13 mouse cellular contexts compared by ENCODE assay signal in the genomic region with DNA sequence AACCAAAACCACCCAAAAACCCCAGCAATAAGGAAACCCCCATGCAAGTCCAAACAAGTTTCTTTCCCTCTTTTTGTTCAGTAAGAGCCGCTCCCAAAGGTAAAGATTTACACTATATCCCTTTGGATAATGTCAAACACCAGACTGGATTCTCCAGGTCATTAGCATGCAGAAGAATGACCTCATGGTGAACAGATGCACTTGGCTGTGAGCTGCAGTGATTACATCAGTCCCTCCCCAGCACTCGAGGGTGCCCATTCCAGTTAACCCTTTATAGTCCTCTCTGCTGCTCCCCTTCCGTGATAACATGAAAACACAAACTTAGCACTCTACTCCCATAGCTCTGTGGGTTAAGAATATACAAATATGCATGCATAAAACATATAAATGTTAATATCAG. TPM values are rescaled to one million over a fixed set of nuclear protein-coding genes. Genes with fewer than 3 reads are reported as not detected.
DNase-seq lines count a peak whose midpoint lies in the region; ATAC-seq and TF ChIP-seq lines count a peak whose summit lies in the region.
"Had no signal": no experiment of that assay in that cellular context is flagged by ENCODE, and none has a peak within 500 bp of the region (broad histone marks: within the 10 kb centered on the region; RNA-seq: fewer than 3 reads in every experiment).

No protein-coding gene starts in this region.

- no peak overlapping the region for H3K9ac ChIP-seq in liver, postnatal 0 days (replicated peaks)
- no peak overlapping the region for H3K9ac ChIP-seq in liver, embryonic 12.5 days
- H3K9ac ChIP-seq in midbrain, embryonic 13.5 days (replicated peaks) = no peak overlapping the region
- H3K9ac ChIP-seq: embryonic facial prominence, embryonic 15.5 days had no signal

- DNase-seq in embryo, embryonic 10.5 days (ENCODE audit: low spot score) = peak; percentile 7
- no peak for DNase-seq in embryo, embryonic 10 days (ENCODE audit: low spot score)
- DNase-seq in liver, postnatal 0 days = no peak
- DNase-seq in brain, adult 2 months (ENCODE audit: low read depth, low spot score) = peak; percentile 79
- DNase-seq in right cerebral cortex, postnatal 14 days = no peak
- no peak for DNase-seq in cerebellum, adult 11-12 months
- DNase-seq: heart, adult 2 months; heart, postnatal 36 days; kidney, adult 18-20 months; thymus, adult 18-20 months had no signal

- peak; percentile 40; the same call in 1 of the 2 replicates for ATAC-seq in liver, postnatal 0 days
- no peak for ATAC-seq in liver, embryonic 12.5 days
- ATAC-seq in midbrain, embryonic 13.5 days = no peak

- WGBS in liver, postnatal 0 days (ENCODE audit: insufficient replicate concordance) = 53% methylated on average over 3 of the region's 3 CpGs
- 56% methylated on average over 3 of the region's 3 CpGs for WGBS in liver, embryonic 12.5 days (ENCODE audit: insufficient replicate concordance)
- 20% methylated on average over 3 of the region's 3 CpGs for WGBS in midbrain, embryonic 13.5 days

- H3K27ac ChIP-seq in liver, postnatal 0 days (ENCODE audit: low read depth) = no peak overlapping the region
- H3K27ac ChIP-seq in liver, embryonic 12.5 days = no peak overlapping the region
- peak overlapping the region; percentile 64 for H3K27ac ChIP-seq in midbrain, embryonic 13.5 days
- H3K27ac ChIP-seq: embryonic facial prominence, embryonic 15.5 days; heart, adult 2 months had no signal

- no peaks in the 10 kb centered on the region for H3K9me3 ChIP-seq in liver, postnatal 0 days (ENCODE audit: low read length)
- H3K9me3 ChIP-seq in liver, embryonic 12.5 days (replicated peaks) = no peaks in the 10 kb centered on the region
- no peaks in the 10 kb centered on the region for H3K9me3 ChIP-seq in midbrain, embryonic 13.5 days
- H3K9me3 ChIP-seq: embryonic facial prominence, embryonic 15.5 days had no signal

- H3K36me3 ChIP-seq in liver, postnatal 0 days (replicated peaks; ENCODE audit: insufficient read depth, low read length) = 0 out of 2 replicates have a peak, but pooled peaks cover 7% of the 10 kb centered on the region
- H3K36me3 ChIP-seq in liver, embryonic 12.5 days = no peaks in the 10 kb centered on the region
- H3K36me3 ChIP-seq in midbrain, embryonic 13.5 days = no peaks in the 10 kb centered on the region
- H3K36me3 ChIP-seq: embryonic facial prominence, embryonic 15.5 days had no signal

- H3K27me3 ChIP-seq in liver, postnatal 0 days (ENCODE audit: insufficient read depth, low read length) = no peaks in the 10 kb centered on the region
- H3K27me3 ChIP-seq in liver, embryonic 12.5 days (replicated peaks) = no peaks in the 10 kb centered on the region
- 0 out of 2 replicates have a peak, but pooled peaks cover 3% of the 10 kb centered on the region for H3K27me3 ChIP-seq in midbrain, embryonic 13.5 days
- H3K27me3 ChIP-seq: embryonic facial prominence, embryonic 15.5 days had no signal

- H3K4me1 ChIP-seq in liver, postnatal 0 days (ENCODE audit: insufficient read depth) = no peaks in the 10 kb centered on the region
- peaks cover 5% of the 10 kb centered on the region for H3K4me1 ChIP-seq in liver, embryonic 12.5 days
- peaks cover 59% of the 10 kb centered on the region for H3K4me1 ChIP-seq in midbrain, embryonic 13.5 days (replicated peaks)

- H3K4me2 ChIP-seq in liver, postnatal 0 days (ENCODE audit: low read depth, low read length) = no peak overlapping the region
- H3K4me2 ChIP-seq in liver, embryonic 12.5 days = no peak overlapping the region
- no peak overlapping the region for H3K4me2 ChIP-seq in midbrain, embryonic 13.5 days (replicated peaks)
- H3K4me2 ChIP-seq: embryonic facial prominence, embryonic 15.5 days had no signal

- no peak for TF ChIP-seq CTCF in liver, postnatal 0 days (IDR thresholded peaks at IDR 0.05; ENCODE audit: low read depth)

- no peak for TF ChIP-seq EP300 in liver, postnatal 0 days (IDR thresholded peaks at IDR 0.05; ENCODE audit: low read depth)

- H3K4me3 ChIP-seq in liver, postnatal 0 days (ENCODE audit: low read depth, low read length) = no peak overlapping the region
- H3K4me3 ChIP-seq in liver, embryonic 12.5 days = no peak overlapping the region
- no peak overlapping the region for H3K4me3 ChIP-seq in midbrain, embryonic 13.5 days (replicated peaks)
- H3K4me3 ChIP-seq: embryonic facial prominence, embryonic 15.5 days; heart, adult 2 months had no signal

RNA-seq across cellular contexts. Expression of gene Insm1, which starts 35.3 kb away (rescaled TPM):
- not detected in 2 replicates for polyA plus RNA-seq in liver, postnatal 0 days (2015; fragmentation: Nextera tagmentation; extraction: Ambion mirVana)
- not detected in 2 replicates for polyA plus RNA-seq in liver, embryonic 12.5 days (2016; fragmentation: Nextera tagmentation; extraction: Ambion mirVana)
- polyA plus RNA-seq in midbrain, embryonic 13.5 days (2015; fragmentation: Nextera tagmentation; extraction: Ambion mirVana) = 7.1 and 8.9 TPM in 2 replicates
- polyA plus RNA-seq: heart, adult 2 months had no signal

Comparison
In these comparisons a context has a peak if more than half of its experiments do, and no peak if none do; other contexts are left out.
1. DNase-seq: peak in embryo, embryonic 10.5 days (single experiment) and brain, adult 2 months (single experiment); none in embryo, embryonic 10 days (single experiment), liver, postnatal 0 days (single experiment), right cerebral cortex, postnatal 14 days (single experiment) and cerebellum, adult 11-12 months (single experiment).